Mouse (Mus musculus): ENCODE data around the gene Krt20. TPM values are rescaled to one million over a fixed set of nuclear protein-coding genes. Genes with fewer than 3 reads are reported as not detected.

The Krt20 gene
- total RNA-seq, 2 experiments from 2014 or later: not detected

- no peak for DNase-seq (ENCODE audit: low spot score in 2 of 2)
These were observed 23.3 kb downstream of the Krt20 start for GRCm38 (mm10) chr11:99414463-99415147.

- peak; percentile 48 to 59 for DNase-seq (ENCODE audit: low spot score in 2 of 2)
These were observed 24.7 kb downstream of the Krt20 start for GRCm38 (mm10) chr11:99413247-99413646.

DNA sequence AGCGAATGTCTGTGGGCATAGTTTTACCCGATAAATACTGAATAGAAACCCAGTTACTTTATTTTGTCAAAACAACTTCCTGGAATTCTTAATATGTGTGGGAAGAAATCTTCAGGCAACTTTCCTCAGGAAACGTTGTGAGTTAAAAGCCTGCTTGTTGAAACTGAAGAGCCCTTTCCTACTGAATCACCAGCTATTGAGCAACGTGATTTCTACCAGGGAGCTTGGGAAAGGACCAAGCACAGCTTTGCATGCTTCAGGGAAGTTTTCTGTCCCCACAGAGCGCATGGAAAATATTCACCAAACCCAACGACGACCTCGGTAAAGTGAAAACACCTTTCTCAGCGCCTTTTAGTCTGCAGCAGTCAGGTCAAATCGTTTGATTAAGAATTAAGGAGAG, 31.8 kb downstream of the Krt20 start:
- DNase-seq (ENCODE audit: low spot score in 2 of 2): no peak

DNA sequence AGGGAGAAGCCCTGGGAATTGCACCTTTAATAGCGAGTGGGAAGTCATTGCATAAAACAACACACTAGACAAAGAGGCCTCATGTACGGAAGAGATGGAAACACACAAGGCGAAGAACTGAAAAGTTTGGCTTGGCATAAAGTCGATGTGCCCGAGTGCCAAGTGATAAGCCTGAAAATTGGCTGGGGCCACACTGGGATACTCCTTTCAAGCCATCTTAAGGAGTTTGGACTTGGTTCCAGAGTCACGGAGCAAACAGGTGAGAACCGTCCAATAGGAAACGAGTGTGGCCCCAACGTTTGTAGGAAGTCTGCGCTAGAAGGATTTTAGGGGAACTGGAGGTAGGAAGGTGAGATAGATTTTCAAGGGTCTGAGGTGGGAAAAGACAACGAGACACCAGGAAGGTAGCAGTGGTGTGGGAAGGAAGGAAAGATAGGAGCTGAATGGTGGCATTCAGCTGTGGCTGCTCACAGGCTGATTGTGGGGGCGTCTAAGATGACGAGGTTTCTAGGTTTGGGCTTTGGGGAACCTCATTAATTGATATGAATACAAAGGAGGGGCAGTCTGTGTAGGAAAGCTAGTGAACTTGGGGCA, 37.9 kb downstream of the Krt20 start:
- no peak for DNase-seq (ENCODE audit: low spot score in 2 of 2)

GRCm38 (mm10) chr11:99398832-99399231, 39.1 kb downstream of the Krt20 start:
- DNase-seq (ENCODE audit: low spot score in 2 of 2): no peak

- no peak for DNase-seq (ENCODE audit: low spot score in 2 of 2)
These were observed 39.9 kb downstream of the Krt20 start for GRCm38 (mm10) chr11:99398084-99398483.

DNA sequence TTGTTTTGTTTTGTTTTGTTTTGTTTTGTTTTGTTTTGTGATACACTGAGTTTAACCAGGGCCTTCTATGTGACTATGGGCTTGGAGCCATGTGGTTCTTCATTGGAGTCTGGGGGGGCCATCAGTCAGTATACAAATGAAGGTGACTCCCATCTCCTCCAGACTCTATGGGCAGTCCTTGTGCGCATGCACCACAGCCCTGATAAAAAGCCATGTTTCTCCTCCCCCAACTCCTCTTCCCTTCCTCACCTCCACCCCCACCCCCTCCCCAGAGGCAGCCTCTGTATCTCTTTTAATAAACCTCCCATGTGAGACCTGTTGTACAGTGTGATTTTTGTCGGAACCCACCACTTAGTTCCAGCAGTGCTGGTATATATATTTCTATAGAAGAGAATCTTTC, 41.3 kb downstream of the Krt20 start:
- DNase-seq (ENCODE audit: low spot score in 2 of 2): no peak

GRCm38 (mm10) chr11:99396034-99396433, 41.9 kb downstream of the Krt20 start:
- no peak for DNase-seq (ENCODE audit: low spot score in 2 of 2)

DNA sequence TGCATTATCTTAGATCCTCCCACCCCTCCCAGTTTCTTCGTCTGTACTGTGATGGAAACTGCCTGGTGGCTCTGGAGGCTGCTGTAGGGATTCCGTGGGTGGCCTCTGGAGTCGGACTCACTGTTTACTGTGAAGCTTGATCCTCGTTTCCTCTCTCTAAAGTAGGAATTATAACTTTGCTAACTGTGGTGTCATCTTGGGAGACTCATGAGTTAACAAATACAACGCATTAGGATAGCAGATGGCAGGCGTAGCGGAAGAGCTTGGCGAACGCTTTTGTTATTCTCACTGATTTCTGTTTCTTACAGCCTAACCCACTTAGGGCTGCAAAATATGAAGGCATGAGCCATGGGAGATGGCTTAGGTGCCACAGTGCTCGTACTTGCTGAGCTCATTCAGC, 45.5 kb downstream of the Krt20 start:
- no peak for DNase-seq (ENCODE audit: low spot score in 2 of 2)

DNA sequence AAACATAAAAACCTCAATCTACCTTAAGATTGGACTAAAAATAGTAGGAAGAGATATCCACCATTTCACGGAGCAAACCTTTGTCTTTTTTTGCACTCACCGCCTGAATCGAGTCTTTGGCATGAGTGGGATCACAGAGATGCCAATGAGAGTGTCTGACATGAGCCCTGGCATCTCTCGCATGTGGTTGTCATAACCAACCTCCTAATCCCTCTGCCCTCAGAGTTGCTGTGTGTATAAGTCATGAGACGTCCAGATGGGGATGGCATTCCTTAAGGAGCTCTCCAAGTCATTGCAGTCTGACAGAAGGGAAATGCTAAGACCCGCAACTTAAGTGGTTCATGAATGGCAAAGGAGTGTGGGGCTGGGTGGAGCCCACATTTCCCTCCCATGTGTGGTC, 46.6 kb downstream of the Krt20 start:
- DNase-seq (ENCODE audit: low spot score in 2 of 2): no peak

DNA sequence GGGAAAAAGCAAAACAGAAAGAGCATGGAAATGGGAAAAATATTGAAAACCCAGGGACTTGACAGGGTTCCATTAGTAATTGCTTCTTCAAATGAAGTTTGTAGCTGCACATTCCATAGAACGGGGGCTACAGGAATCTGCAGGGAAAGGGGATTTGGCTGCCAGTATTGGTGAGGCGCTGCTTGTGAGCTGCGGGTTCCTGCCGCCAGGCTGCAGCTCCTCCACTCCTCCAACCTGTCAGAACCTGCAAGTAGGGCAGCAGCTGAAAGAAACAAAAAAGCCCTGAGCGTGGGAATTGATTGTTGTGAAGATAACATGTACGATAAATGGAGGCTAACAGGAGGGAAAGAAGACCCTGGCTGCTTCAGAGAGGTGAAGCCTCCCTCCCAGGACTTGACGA, 47.1 kb downstream of the Krt20 start:
- DNase-seq (ENCODE audit: low spot score in 2 of 2): no peak

DNA sequence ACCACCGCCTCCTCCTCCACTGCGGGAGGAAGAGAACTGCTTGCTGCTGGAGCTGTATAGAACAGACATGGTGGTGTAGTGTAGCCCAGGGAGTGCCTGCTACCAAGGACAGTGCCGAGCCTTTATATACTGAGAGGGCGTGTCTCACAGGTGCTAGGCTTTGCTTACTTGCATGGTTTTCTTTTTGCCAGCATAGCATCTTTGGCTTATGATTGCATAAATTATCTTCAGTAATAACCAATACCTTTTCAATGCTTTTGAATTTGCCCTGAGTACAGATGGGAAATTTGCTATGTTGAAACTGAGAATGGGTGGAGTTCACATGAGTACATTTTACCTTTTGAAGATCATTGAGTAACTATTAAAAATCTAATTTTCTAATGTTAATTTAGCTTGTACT, 48.7 kb downstream of the Krt20 start, which contains the start of gene Krt10:
TSS of gene Krt10 (minus strand) at position 101 of the 400 bp plus-strand sequence.
- DNase-seq (ENCODE audit: low spot score in 2 of 2): no peak

- DNase-seq (ENCODE audit: low spot score in 2 of 2): no peak
These were observed 49.3 kb downstream of the Krt20 start for GRCm38 (mm10) chr11:99388661-99389060.

GRCm38 (mm10) chr11:99385813-99386721, 51.9 kb downstream of the Krt20 start:
- peak; percentile 85 to 90 for DNase-seq (ENCODE audit: low spot score in 2 of 2)

DNA sequence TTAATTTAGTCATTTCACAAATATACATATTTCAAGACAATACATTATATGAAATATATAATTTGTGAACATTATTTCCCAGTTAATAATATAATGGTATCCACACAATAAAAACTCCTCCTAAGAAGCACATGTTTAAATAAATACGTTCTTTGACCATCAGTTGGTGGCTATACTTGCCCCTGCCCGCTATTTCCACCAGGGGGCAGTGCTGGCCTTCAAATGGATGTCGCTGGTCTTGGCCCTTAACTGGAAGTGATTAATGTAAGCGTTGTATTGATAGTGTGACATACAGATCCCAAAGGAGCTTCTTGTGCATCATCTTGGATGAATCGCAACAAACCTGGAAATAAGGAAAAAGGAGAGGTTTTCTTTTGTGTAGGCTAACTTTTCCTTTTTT, 58.4 kb downstream of the Krt20 start:
- DNase-seq (ENCODE audit: low spot score in 2 of 2): peak; percentile 75 to 82

Other genes starting within 250 kb of the Krt20 start
- 10 to 100 TPM; 90.7 to 93.3 TPM for gene Smarce1, start 207.1 kb downstream of the Krt20 start, total RNA-seq (2021)
- 10 to 100 TPM; 24.0 to 25.7 TPM for gene Krt222, start 194.1 kb downstream of the Krt20 start, total RNA-seq (2021)
- gene Krt24, start 152.9 kb downstream of the Krt20 start, total RNA-seq (2021): not detected
- not detected for gene Krt25, start 115.2 kb downstream of the Krt20 start, total RNA-seq (2021)
- gene Krt26, start 100.2 kb downstream of the Krt20 start, total RNA-seq (2021): under 1 TPM; 0.13 to 0.23 TPM
- not detected for gene Krt27, start 87.0 kb downstream of the Krt20 start, total RNA-seq (2021)
- gene Krt28, start 63.2 kb downstream of the Krt20 start, total RNA-seq (2021): under 1 TPM; 0.30 to 0.33 TPM
- gene Krt10, start 48.8 kb downstream of the Krt20 start, total RNA-seq (2021): 10 to 100 TPM; 14.3 to 14.8 TPM
- gene Krt12, start 15.9 kb downstream of the Krt20 start, total RNA-seq (2021): 1 to 10 TPM; 1.5 to 1.6 TPM
- not detected for gene Krt23, start 55.0 kb upstream of the Krt20 start, total RNA-seq (2021)
- not detected for gene Krt39, start 83.2 kb upstream of the Krt20 start, total RNA-seq (2021)
- not detected for gene Krt40, start 105.0 kb upstream of the Krt20 start, total RNA-seq (2021)
- not detected for gene Krtap3-3, start 112.7 kb upstream of the Krt20 start, total RNA-seq (2021)
- not detected for gene Krtap3-2, start 118.7 kb upstream of the Krt20 start, total RNA-seq (2021)
- not detected for gene Gm11939, start 121.3 kb upstream of the Krt20 start, total RNA-seq (2021)
- not detected for gene Krtap3-1, start 128.5 kb upstream of the Krt20 start, total RNA-seq (2021)
- not detected for gene Krtap1-5, start 142.9 kb upstream of the Krt20 start, total RNA-seq (2021)
- not detected for gene Krtap1-4, start 145.5 kb upstream of the Krt20 start, total RNA-seq (2021)
- gene Krtap1-3, start 153.2 kb upstream of the Krt20 start, total RNA-seq (2021): not detected
- not detected for gene Krtap9-3, start 160.0 kb upstream of the Krt20 start, total RNA-seq (2021)
- not detected for gene Gm11938, start 165.2 kb upstream of the Krt20 start, total RNA-seq (2021)
- gene Gm11937, start 172.0 kb upstream of the Krt20 start, total RNA-seq (2021): not detected
- not detected for gene Krtap2-4, start 176.7 kb upstream of the Krt20 start, total RNA-seq (2021)
- gene Gm11562, start 182.3 kb upstream of the Krt20 start, total RNA-seq (2021): not detected
- not detected for gene Krtap4-1, start 190.1 kb upstream of the Krt20 start, total RNA-seq (2021)
- not detected for gene Krtap4-2, start 196.9 kb upstream of the Krt20 start, total RNA-seq (2021)
- not detected for gene Krtap4-7, start 205.9 kb upstream of the Krt20 start, total RNA-seq (2021)
- not detected for gene Gm11555, start 212.1 kb upstream of the Krt20 start, total RNA-seq (2021)
- gene Gm11563, start 220.8 kb upstream of the Krt20 start, total RNA-seq (2021): not detected
- not detected for gene Krtap4-6, start 227.8 kb upstream of the Krt20 start, total RNA-seq (2021)

All from layer of hippocampus, postnatal 10 days (tissue).